Mouse (Mus musculus) lung, embryonic 15.5 days (tissue): Measurements from ENCODE around the gene Sypl. TPM values are rescaled to one million over a fixed set of nuclear protein-coding genes. Genes with fewer than 3 reads are reported as not detected.
A peak's percentile ranks its signal among the peaks of the same experiment; 100 is the strongest.

Source experiments
- ATAC-seq: fragments of 200-750 bp; cut with Nextera tagmentation; 2 replicates; pipeline ENCODE4 v1.8.0; 2017; ENCODE audit warnings: moderate number of reproducible peaks, borderline replicate concordance; ENCODE audit not compliant: low FRiP score, low TSS enrichment; ENCODE audit errors: extremely low read depth
- H3K27ac ChIP-seq: fragments of 300-500 bp; sonication (generic); 2 replicates; pipeline ENCODE4 v1.5.1; 2015; ENCODE audit warnings: moderate library complexity, mild to moderate bottlenecking, inconsistent platforms
- H3K27me3 ChIP-seq: fragments of 300-500 bp; sonication (generic); 2 replicates; pipeline ENCODE4 v1.6.1; 2015; ENCODE audit warnings: inconsistent platforms
- H3K36me3 ChIP-seq: fragments of 300-500 bp; sonication (generic); 2 replicates; pipeline ENCODE4 v1.6.1; 2015; ENCODE audit warnings: inconsistent platforms
- H3K4me1 ChIP-seq: fragments of 300-500 bp; sonication (generic); 2 replicates; pipeline ENCODE4 v1.6.1; 2015; ENCODE audit warnings: inconsistent platforms
- H3K4me2 ChIP-seq: fragments of 300-500 bp; sonication (generic); 2 replicates; pipeline ENCODE4 v1.6.1; 2015; ENCODE audit warnings: inconsistent platforms, mild to moderate bottlenecking, moderate library complexity
- H3K4me3 ChIP-seq: fragments of 300-500 bp; sonication (generic); 2 replicates; pipeline ENCODE4 v1.5.1; 2015; ENCODE audit warnings: mild to moderate bottlenecking, inconsistent platforms
- H3K9ac ChIP-seq: fragments of 300-500 bp; sonication (generic); 2 replicates; pipeline ENCODE4 v1.6.1; 2015; ENCODE audit warnings: inconsistent platforms
- H3K9me3 ChIP-seq: fragments of 300-500 bp; sonication (generic); 2 replicates; pipeline ENCODE4 v1.6.1; 2016; ENCODE audit warnings: inconsistent platforms
- WGBS: fragments of 180-500 bp; shearing (Covaris S2); methylation state at CpG from one replicate; pipeline ENCODE4 v1.1.7; 2015; 5-methylcytosine and 5-hydroxymethylcytosine counted together
- polyA plus RNA-seq: library from polyadenylated mRNA; unstranded; fragments of >200 nt; fragmentation: Nextera tagmentation; extraction: Ambion mirVana; gene quantifications from 2 replicates; pipeline ENCODE4 v1.2.1, GENCODE M21; 2015

The Sypl gene
- polyA plus RNA-seq, result 156 and 164 TPM in 2 replicates

DNA sequence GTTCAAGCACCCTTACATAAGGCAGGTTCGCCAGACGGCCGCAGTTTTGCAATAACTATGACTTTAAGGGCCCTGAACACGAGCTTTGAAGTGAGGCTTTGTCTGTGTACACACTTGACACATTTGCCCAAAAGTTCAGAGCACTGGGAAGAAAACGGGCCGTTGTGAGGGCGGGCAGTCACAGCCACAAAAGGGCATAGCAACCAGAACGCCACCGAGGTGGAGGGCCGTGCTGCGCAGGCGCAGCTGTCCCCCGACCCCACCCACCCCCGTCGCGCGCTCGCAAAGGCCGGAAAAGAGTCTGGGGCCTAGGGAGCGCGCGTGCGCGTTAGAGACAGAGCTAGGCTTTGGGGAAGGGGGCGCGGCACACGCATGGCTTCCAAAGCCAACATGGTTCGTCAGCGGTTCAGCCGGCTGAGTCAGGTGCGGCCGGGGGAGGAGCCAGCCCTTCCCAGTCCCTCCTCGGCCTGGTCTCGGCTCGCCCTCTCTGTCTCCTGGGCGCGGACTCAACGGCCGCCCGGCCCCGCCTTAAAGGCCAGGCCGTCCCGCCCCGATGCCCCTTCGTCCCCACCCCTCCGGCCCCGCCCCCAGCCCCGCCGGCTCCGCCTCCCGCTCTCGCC, at the start of gene Sypl:
Sypl (plus strand) TSS at position 296 of the 620 bp plus-strand sequence.
- peak; percentile 99 for ATAC-seq
- under 1% methylated on average over 48 of the region's 52 CpGs for WGBS
- peak within 1 kb of the TSS; percentile 98 for H3K27ac ChIP-seq

GRCm38 (mm10) chr12:32909686-32910085, 44.0 kb upstream of the Sypl start:
- no peak overlapping the region for H3K4me2 ChIP-seq
- no peaks in the 10 kb centered on the region for H3K36me3 ChIP-seq
- H3K4me1 ChIP-seq, result peaks cover 6% of the 10 kb centered on the region; the same call in 1 of the 2 replicates
- H3K4me3 ChIP-seq, result no peak overlapping the region
- WGBS, result 46% methylated on average over 10 of the region's 10 CpGs
- H3K27me3 ChIP-seq, result no peaks in the 10 kb centered on the region; the same call in 1 of the 2 replicates
- H3K27ac ChIP-seq, result no peak overlapping the region
- H3K9me3 ChIP-seq, result no peaks in the 10 kb centered on the region
- no peak for ATAC-seq
- H3K9ac ChIP-seq, result no peak overlapping the region

More for the DNA sequence above, at the start of gene Sypl:
- Histone ChIP-seq H3K4me3 (peak within 1 kb of the TSS; percentile 60), H3K9me3 (no peaks in the 10 kb centered on the region), H3K9ac (peak within 1 kb of the TSS; percentile 77), H3K36me3 (no peaks in the 10 kb centered on the region), H3K27me3 (no peaks in the 10 kb centered on the region), H3K4me1 (peaks cover 33% of the 10 kb centered on the region), H3K4me2 (peak within 1 kb of the TSS; percentile 69)

DNA sequence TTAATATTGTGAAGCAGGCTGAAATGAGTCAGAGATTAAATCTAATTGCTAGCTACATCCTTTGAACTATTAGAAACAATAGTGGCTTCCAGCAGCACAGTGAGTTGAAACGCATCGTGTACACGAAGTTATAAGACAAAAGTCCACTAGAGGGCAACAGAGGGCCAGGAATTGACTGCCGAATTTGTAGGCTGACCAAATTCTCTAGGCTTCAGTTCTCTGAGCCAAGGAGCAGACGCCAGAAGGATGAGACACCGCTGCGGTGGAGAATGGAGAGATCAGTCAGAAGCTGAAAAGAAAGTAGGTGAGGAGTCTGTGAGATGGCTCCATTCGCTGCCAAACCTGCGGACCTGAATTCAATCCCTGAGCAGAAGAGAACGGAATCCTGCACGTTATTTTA, 43.6 kb upstream of the Sypl start:
- Histone ChIP-seq H3K4me1 (peaks cover 6% of the 10 kb centered on the region; the same call in 1 of the 2 replicates), H3K9me3 (no peaks in the 10 kb centered on the region), H3K4me3 (peak overlapping the region; percentile 10; the same call in 1 of the 2 replicates), H3K9ac (no peak overlapping the region), H3K27ac (no peak overlapping the region), H3K36me3 (no peaks in the 10 kb centered on the region), H3K27me3 (no peaks in the 10 kb centered on the region; the same call in 1 of the 2 replicates), H3K4me2 (peak overlapping the region; percentile 49)
- ATAC-seq, result peak; percentile 55; the same call in 1 of the 2 replicates
- 12% methylated on average over 11 of the region's 11 CpGs for WGBS

DNA sequence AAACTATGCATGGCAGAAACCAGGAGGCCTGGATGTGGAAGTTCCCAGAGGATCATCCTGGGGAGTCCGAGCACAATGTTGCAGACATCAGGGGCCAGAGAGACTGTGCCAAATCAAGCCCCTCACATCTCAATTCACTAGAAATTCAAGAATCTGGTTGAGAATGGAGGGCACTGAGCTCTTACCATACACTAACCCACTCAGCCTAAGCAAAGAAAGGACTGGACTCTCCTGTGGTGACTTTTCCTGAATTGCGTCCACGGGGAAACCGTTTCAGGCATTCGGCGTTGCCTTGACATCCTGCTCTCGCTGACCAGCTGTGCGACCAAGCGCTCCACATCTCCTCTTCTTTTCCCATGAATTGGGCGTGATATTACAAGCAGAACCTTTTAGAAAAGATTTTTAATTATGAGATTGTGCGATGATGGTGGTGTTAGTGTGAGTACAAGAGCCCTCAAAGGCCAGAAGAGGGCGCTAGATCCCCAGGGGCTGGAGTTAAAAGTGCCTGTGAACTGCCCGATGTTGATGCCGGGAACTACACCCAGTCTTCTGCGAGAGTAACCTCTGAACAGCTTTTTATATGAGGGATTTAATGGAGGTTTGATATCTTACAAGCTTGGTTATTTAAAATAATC, 43.0 kb upstream of the Sypl start:
- Histone ChIP-seq H3K27ac (no peak overlapping the region), H3K4me1 (peaks cover 6% of the 10 kb centered on the region; the same call in 1 of the 2 replicates), H3K4me2 (peak overlapping the region; percentile 49), H3K9ac (no peak overlapping the region), H3K4me3 (peak overlapping the region; percentile 10), H3K36me3 (no peaks in the 10 kb centered on the region), H3K27me3 (no peaks in the 10 kb centered on the region; the same call in 1 of the 2 replicates), H3K9me3 (no peaks in the 10 kb centered on the region)
- 33% methylated on average over 15 of the region's 15 CpGs for WGBS
- ATAC-seq, result no peak

DNA sequence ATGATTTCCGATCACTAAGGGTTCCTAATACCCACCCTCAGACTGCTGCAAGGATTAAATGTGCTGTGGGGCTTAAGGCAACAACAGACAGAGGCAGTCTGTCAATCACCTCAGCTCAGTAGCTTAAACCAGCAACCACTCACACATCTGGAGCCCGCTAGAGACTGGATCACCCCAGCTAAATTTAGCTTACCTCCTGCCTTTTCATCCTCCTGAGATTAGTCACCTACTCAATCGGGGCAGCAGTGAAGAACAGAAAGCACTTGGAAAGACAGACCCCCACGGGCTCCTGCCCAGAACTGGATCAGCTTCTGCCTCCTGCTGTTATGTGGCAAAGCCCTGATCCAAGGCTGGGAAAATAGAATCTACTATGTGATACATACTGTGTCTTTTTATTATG, 42.1 kb upstream of the Sypl start:
- Histone ChIP-seq H3K36me3 (no peaks in the 10 kb centered on the region), H3K9ac (no peak overlapping the region), H3K27ac (no peak overlapping the region), H3K27me3 (no peaks in the 10 kb centered on the region; the same call in 1 of the 2 replicates), H3K4me2 (no peak overlapping the region), H3K4me3 (no peak overlapping the region), H3K9me3 (no peaks in the 10 kb centered on the region), H3K4me1 (peaks cover 6% of the 10 kb centered on the region; the same call in 1 of the 2 replicates)
- 49% methylated on average over 4 of the region's 4 CpGs for WGBS
- no peak for ATAC-seq

DNA sequence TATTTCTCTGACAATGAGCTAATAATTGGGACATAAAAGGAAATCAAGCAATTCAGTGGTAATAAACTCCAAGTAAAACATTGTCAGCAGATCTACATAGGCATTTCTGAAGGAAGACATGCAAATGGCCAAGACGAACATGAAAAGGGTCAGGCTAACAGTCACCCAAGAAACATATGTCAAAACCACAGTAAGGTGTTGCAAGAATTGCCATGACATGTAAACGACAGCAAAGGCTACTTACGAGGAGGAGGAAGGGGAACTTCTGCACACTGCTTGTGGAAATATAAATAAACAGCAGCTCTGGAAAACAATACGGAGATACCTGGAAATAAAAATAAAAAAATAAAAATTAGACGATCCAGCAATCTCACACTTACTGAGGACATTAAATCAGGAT, 40.9 kb upstream of the Sypl start:
- WGBS, result 47% methylated on average over 5 of the region's 5 CpGs
- no peak overlapping the region for H3K4me2 ChIP-seq
- no peaks in the 10 kb centered on the region for H3K36me3 ChIP-seq
- no peaks in the 10 kb centered on the region; the same call in 1 of the 2 replicates for H3K27me3 ChIP-seq
- no peak overlapping the region for H3K27ac ChIP-seq
- H3K9ac ChIP-seq, result no peak overlapping the region
- ATAC-seq, result no peak
- no peak overlapping the region for H3K4me3 ChIP-seq
- peaks cover 6% of the 10 kb centered on the region; the same call in 1 of the 2 replicates for H3K4me1 ChIP-seq
- H3K9me3 ChIP-seq, result no peaks in the 10 kb centered on the region

DNA sequence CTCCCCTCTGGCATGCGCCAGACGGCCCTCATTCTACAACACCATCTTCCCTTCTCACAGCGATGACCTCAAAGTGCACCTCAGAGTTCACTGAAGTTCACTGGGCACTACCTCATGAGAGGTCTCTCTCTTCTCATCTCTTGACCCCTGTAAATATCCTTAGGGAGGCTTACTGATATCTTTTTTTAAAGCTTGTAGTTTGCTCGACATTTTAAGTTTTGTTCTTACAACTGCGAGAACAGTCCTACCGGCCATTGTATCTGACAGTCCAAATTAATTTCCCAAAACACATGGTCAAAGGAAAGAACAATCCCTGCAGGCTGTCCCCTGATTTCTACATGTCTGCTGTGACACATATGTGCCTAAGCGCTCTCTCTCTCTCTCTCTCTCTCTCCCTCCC, 35.0 kb upstream of the Sypl start:
- no peak overlapping the region for H3K9ac ChIP-seq
- H3K27ac ChIP-seq, result no peak overlapping the region
- H3K4me3 ChIP-seq, result no peak overlapping the region
- H3K27me3 ChIP-seq, result no peaks in the 10 kb centered on the region
- 55% methylated on average over 7 of the region's 7 CpGs for WGBS
- no peaks in the 10 kb centered on the region for H3K36me3 ChIP-seq
- no peak overlapping the region for H3K4me2 ChIP-seq
- ATAC-seq, result no peak
- H3K9me3 ChIP-seq, result no peaks in the 10 kb centered on the region
- no peaks in the 10 kb centered on the region for H3K4me1 ChIP-seq

GRCm38 (mm10) chr12:32919091-32919490, 34.6 kb upstream of the Sypl start:
- H3K4me1 ChIP-seq, result no peaks in the 10 kb centered on the region
- no peak overlapping the region for H3K9ac ChIP-seq
- no peak for ATAC-seq
- 41% methylated on average over 3 of the region's 3 CpGs for WGBS
- no peaks in the 10 kb centered on the region for H3K36me3 ChIP-seq
- no peaks in the 10 kb centered on the region for H3K9me3 ChIP-seq
- H3K27ac ChIP-seq, result no peak overlapping the region
- no peaks in the 10 kb centered on the region for H3K27me3 ChIP-seq
- no peak overlapping the region for H3K4me2 ChIP-seq
- no peak overlapping the region for H3K4me3 ChIP-seq

GRCm38 (mm10) chr12:32919527-32919926, 34.2 kb upstream of the Sypl start:
- ATAC-seq, result no peak
- Histone ChIP-seq H3K9me3 (no peaks in the 10 kb centered on the region), H3K36me3 (no peaks in the 10 kb centered on the region), H3K4me1 (no peaks in the 10 kb centered on the region), H3K27me3 (no peaks in the 10 kb centered on the region), H3K4me3 (no peak overlapping the region), H3K9ac (no peak overlapping the region), H3K27ac (no peak overlapping the region), H3K4me2 (no peak overlapping the region)
- 60% methylated on average over 5 of the region's 5 CpGs for WGBS

DNA sequence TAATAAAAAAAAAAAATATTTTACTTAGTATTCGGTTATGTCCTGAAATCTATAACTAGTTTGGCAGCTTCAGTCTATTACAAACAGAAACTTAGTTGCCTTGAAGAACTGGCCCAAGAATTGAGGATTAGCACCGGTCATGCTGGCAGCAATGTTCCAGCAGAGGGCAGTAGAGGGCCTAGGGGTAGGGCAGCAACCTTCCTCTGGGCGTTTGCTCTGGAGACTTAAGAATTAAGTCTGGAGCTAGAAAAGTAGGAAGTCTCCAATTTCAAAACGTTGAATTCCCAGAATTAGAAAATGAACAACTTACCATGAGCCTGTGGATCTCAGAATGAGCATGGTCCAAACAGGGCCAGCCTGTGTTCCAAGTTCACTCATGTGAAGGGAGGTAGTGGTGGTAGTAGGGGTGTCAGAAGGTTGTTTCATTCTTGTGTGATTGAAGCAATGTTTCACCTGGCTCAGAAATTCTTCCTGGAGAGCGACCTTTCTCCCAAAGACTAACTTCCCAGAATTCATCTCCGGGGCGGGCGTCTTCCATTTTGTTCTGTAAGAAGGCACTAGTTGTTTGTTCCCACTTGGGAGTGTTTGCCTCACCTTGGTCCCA, 33.4 kb upstream of the Sypl start:
- H3K4me1 ChIP-seq, result no peaks in the 10 kb centered on the region
- no peak overlapping the region for H3K27ac ChIP-seq
- H3K36me3 ChIP-seq, result no peaks in the 10 kb centered on the region
- H3K4me3 ChIP-seq, result no peak overlapping the region
- WGBS, result 61% methylated on average over 8 of the region's 8 CpGs
- no peaks in the 10 kb centered on the region for H3K27me3 ChIP-seq
- ATAC-seq, result no peak
- H3K4me2 ChIP-seq, result no peak overlapping the region
- no peaks in the 10 kb centered on the region for H3K9me3 ChIP-seq
- no peak overlapping the region for H3K9ac ChIP-seq

- H3K4me2 ChIP-seq, result no peak overlapping the region
- ATAC-seq, result no peak
- H3K9ac ChIP-seq, result no peak overlapping the region
- no peak overlapping the region for H3K4me3 ChIP-seq
- H3K4me1 ChIP-seq, result no peaks in the 10 kb centered on the region
- no peak overlapping the region for H3K27ac ChIP-seq
- no peaks in the 10 kb centered on the region for H3K9me3 ChIP-seq
- 77% methylated on average over 4 of the region's 4 CpGs for WGBS
- no peaks in the 10 kb centered on the region for H3K36me3 ChIP-seq
- no peaks in the 10 kb centered on the region for H3K27me3 ChIP-seq
Measured at GRCm38 (mm10) chr12:32921071-32921470, 32.6 kb upstream of the Sypl start.
